Comparison of ENCODE assay signal across 8 mouse cellular contexts in the genomic region with DNA sequence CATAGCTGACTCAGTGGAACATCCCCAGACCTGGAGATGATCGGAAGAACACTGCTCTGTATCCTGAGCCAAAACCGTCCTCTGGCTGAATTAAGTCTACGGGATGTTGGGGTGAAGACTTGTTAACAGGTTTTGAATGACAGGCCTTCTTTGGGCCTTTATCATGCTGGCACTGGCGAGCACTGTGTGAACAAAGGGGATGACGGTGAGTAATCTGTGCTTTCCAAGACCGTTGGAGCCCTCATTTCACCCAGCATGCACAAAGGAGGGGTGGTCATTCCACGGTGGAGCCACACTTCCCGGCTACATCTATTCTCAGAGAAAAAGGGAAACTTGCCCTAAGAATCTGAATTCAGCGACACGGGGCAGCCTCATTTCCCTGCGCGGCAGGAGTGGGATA. TPM values are rescaled to one million over a fixed set of nuclear protein-coding genes. Genes with fewer than 3 reads are reported as not detected.
DNase-seq lines count a peak whose midpoint lies in the region; ATAC-seq lines count a peak whose summit lies in the region.

No protein-coding gene starts in this region.

- H3K4me2 ChIP-seq in heart, embryonic 14.5 days (ENCODE audit: low read length): peak overlapping the region; percentile 93
- peak overlapping the region; percentile 97 for H3K4me2 ChIP-seq in hindbrain, embryonic 11.5 days (replicated peaks; ENCODE audit: low read depth, low read length)
- H3K4me2 ChIP-seq in midbrain, embryonic 15.5 days: peak overlapping the region; percentile 88; the same call in 1 of the 2 replicates

- ATAC-seq in heart, embryonic 14.5 days (ENCODE audit: insufficient number of reproducible peaks, insufficient read depth, low FRiP score, low read depth): no peak
- ATAC-seq in hindbrain, embryonic 11.5 days (ENCODE audit: low FRiP score): no peak
- ATAC-seq in midbrain, embryonic 15.5 days (replicated peaks): no peak

- no peaks in the 10 kb centered on the region for H3K9me3 ChIP-seq in heart, embryonic 14.5 days (ENCODE audit: control insufficient read depth, low read length)
- H3K9me3 ChIP-seq in embryonic facial prominence, embryonic 10.5 days: no peaks in the 10 kb centered on the region
- H3K9me3 ChIP-seq in hindbrain, embryonic 11.5 days (ENCODE audit: control insufficient read depth, low read length): no peaks in the 10 kb centered on the region
- H3K9me3 ChIP-seq in midbrain, embryonic 15.5 days: no peaks in the 10 kb centered on the region

- H3K36me3 ChIP-seq in heart, embryonic 14.5 days (ENCODE audit: control insufficient read depth, insufficient read depth, low read length): 0 out of 2 replicates have a peak, but pooled peaks cover 7% of the 10 kb centered on the region
- peaks cover 5% of the 10 kb centered on the region; the same call in 1 of the 2 replicates for H3K36me3 ChIP-seq in embryonic facial prominence, embryonic 10.5 days (replicated peaks)
- no peaks in the 10 kb centered on the region for H3K36me3 ChIP-seq in hindbrain, embryonic 11.5 days (ENCODE audit: control insufficient read depth, insufficient read depth, low read length)
- H3K36me3 ChIP-seq in midbrain, embryonic 15.5 days (replicated peaks): no peaks in the 10 kb centered on the region

- H3K4me3 ChIP-seq in heart, embryonic 14.5 days (ENCODE audit: control insufficient read depth in 1 of 2, insufficient read depth in 1 of 2, low read depth in 1 of 2, low read length in 2 of 2): no peak overlapping the region
- H3K4me3 ChIP-seq in embryonic facial prominence, embryonic 10.5 days: peak overlapping the region; percentile 79; the same call in 1 of the 2 replicates
- H3K4me3 ChIP-seq in hindbrain, embryonic 11.5 days (ENCODE audit: low read depth, low read length): no peak overlapping the region
- H3K4me3 ChIP-seq in midbrain, embryonic 15.5 days: no peak overlapping the region

- H3K4me1 ChIP-seq in heart, embryonic 14.5 days (ENCODE audit: control insufficient read depth in 2 of 2, insufficient read depth in 2 of 2, low read length in 2 of 2): peaks cover 37 to 62% of the 10 kb centered on the region in 2 experiments
- peaks cover 66% of the 10 kb centered on the region for H3K4me1 ChIP-seq in embryonic facial prominence, embryonic 10.5 days
- peaks cover 19% of the 10 kb centered on the region for H3K4me1 ChIP-seq in hindbrain, embryonic 11.5 days (replicated peaks; ENCODE audit: control insufficient read depth, insufficient read depth, low read length)
- H3K4me1 ChIP-seq in midbrain, embryonic 15.5 days: peaks cover 25% of the 10 kb centered on the region

- H3K27me3 ChIP-seq in heart, embryonic 14.5 days (ENCODE audit: control insufficient read depth, insufficient read depth, low read length): no peaks in the 10 kb centered on the region
- peaks cover 28% of the 10 kb centered on the region for H3K27me3 ChIP-seq in embryonic facial prominence, embryonic 10.5 days (replicated peaks; ENCODE audit: low read depth, poor library complexity, severe bottlenecking)
- H3K27me3 ChIP-seq in hindbrain, embryonic 11.5 days (ENCODE audit: control insufficient read depth, insufficient read depth, low read length): no peaks in the 10 kb centered on the region
- 0 out of 2 replicates have a peak, but pooled peaks cover 6% of the 10 kb centered on the region for H3K27me3 ChIP-seq in midbrain, embryonic 15.5 days (replicated peaks)

- 0 out of 2 replicates have a peak overlapping the region, but pooled peaks have one; percentile 93 for H3K9ac ChIP-seq in heart, embryonic 14.5 days (ENCODE audit: low read length)
- no peak overlapping the region for H3K9ac ChIP-seq in hindbrain, embryonic 11.5 days (ENCODE audit: low read depth, low read length)
- H3K9ac ChIP-seq in midbrain, embryonic 15.5 days: no peak overlapping the region

- no peak for DNase-seq in heart, postnatal 4 days
- no peak for DNase-seq in embryonic facial prominence, embryonic 10.5 days (ENCODE audit: low spot score)
- DNase-seq in hindbrain, embryonic 11.5 days (ENCODE audit: low spot score): no peak
- DNase-seq in left cerebral cortex, adult 18-20 months (ENCODE audit: low spot score in 2 of 2): no peak
- no peak for DNase-seq in urinary bladder, adult 2 months (ENCODE audit: low spot score)
- no peak for DNase-seq in yolk sac, embryonic 10.5 days (ENCODE audit: low spot score)

- 42% methylated on average over 12 of the region's 12 CpGs for WGBS in heart, embryonic 14.5 days
- WGBS in embryonic facial prominence, embryonic 10.5 days: 66% methylated on average over 12 of the region's 12 CpGs
- WGBS in hindbrain, embryonic 11.5 days: 36% methylated on average over 12 of the region's 12 CpGs
- 40% methylated on average over 12 of the region's 12 CpGs for WGBS in midbrain, embryonic 15.5 days

- H3K27ac ChIP-seq in heart, embryonic 14.5 days (replicated peaks in 1 of 2; ENCODE audit: control insufficient read depth in 1 of 2, insufficient read depth in 1 of 2, low read depth in 2 of 2, low read length in 2 of 2): no peak overlapping the region
- H3K27ac ChIP-seq in embryonic facial prominence, embryonic 10.5 days (replicated peaks): 0 out of 2 replicates have a peak overlapping the region, but pooled peaks have one; percentile 55
- H3K27ac ChIP-seq in hindbrain, embryonic 11.5 days (ENCODE audit: low read depth, low read length): peak overlapping the region; percentile 47
- peak overlapping the region; percentile 58 for H3K27ac ChIP-seq in midbrain, embryonic 15.5 days

RNA-seq across cellular contexts. Expression of a gene that starts 3.7 kb away (rescaled TPM):
- 31.8 and 33.0 TPM in 2 replicates for polyA plus RNA-seq in heart, embryonic 14.5 days (2014; fragmentation: Nextera tagmentation; extraction: Ambion mirVana)
- total RNA-seq in heart, postnatal 4 days (2021): 10 to 100 TPM; 48.6 to 52.2 TPM
- polyA plus RNA-seq in embryonic facial prominence, embryonic 10.5 days (2016; fragmentation: Nextera tagmentation; extraction: Ambion mirVana): 12.9 and 15.2 TPM in 2 replicates
- 13.4 and 14.3 TPM in 2 replicates for polyA plus RNA-seq in hindbrain, embryonic 11.5 days (2014; fragmentation: Nextera tagmentation; extraction: Ambion mirVana)
- 12.3 and 14.2 TPM in 2 replicates for polyA plus RNA-seq in midbrain, embryonic 15.5 days (2015; fragmentation: Nextera tagmentation; extraction: Ambion mirVana)
- 10 to 100 TPM; 47.4 to 47.7 TPM for total RNA-seq in left cerebral cortex, adult 18-20 months (2021)
- polyA plus RNA-seq in urinary bladder, adult 2 months (2012; rRNA removed): 62.1 and 79.7 TPM in 2 replicates

Comparison
In these comparisons a context has a peak if more than half of its experiments do, and no peak if none do; other contexts are left out.
1. H3K27ac ChIP-seq: peak in embryonic facial prominence, embryonic 10.5 days (single experiment), hindbrain, embryonic 11.5 days (single experiment) and midbrain, embryonic 15.5 days (single experiment); none in heart, embryonic 14.5 days (0 of 2).
2. Peak in every context shown above with its lines, with median percentiles within 50 percentile points of each other: H3K4me2 ChIP-seq.